Mouse (Mus musculus) stomach, embryonic 15.5 days (tissue): ENCODE results near the gene Col2a1. TPM values are rescaled to one million over a fixed set of nuclear protein-coding genes. Genes with fewer than 3 reads are reported as not detected.

Source experiments
- ATAC-seq: fragments of 200-750 bp; cut with Nextera tagmentation; 2 replicates; pipeline ENCODE4 v1.8.0; 2017; ENCODE audit warnings: low read depth, moderate number of reproducible peaks, moderate TSS enrichment; ENCODE audit not compliant: insufficient read depth, low FRiP score
- H3K27ac ChIP-seq: fragments of 300-500 bp; sonication (generic); 2 replicates; pipeline ENCODE4 v1.5.1; 2015; ENCODE audit warnings: mild to moderate bottlenecking, inconsistent platforms
- H3K27me3 ChIP-seq: fragments of 300-500 bp; sonication (generic); replicated peaks from 2 replicates; pipeline ENCODE4 v1.6.1; 2015; ENCODE audit warnings: inconsistent platforms
- H3K36me3 ChIP-seq: fragments of 300-500 bp; sonication (generic); 2 replicates; pipeline ENCODE4 v1.6.1; 2015; ENCODE audit warnings: inconsistent platforms
- H3K4me1 ChIP-seq: fragments of 300-500 bp; sonication (generic); 2 replicates; pipeline ENCODE4 v1.6.1; 2015; ENCODE audit warnings: inconsistent platforms
- H3K4me2 ChIP-seq: fragments of 300-500 bp; sonication (generic); 2 replicates; pipeline ENCODE4 v1.6.1; 2015; ENCODE audit warnings: mild to moderate bottlenecking, inconsistent platforms
- H3K4me3 ChIP-seq: fragments of 300-500 bp; sonication (generic); replicated peaks from 2 replicates; pipeline ENCODE4 v1.5.1; 2015; ENCODE audit warnings: inconsistent platforms
- H3K9ac ChIP-seq: fragments of 300-500 bp; sonication (generic); 2 replicates; pipeline ENCODE4 v1.6.1; 2015; ENCODE audit warnings: inconsistent platforms
- H3K9me3 ChIP-seq: fragments of 300-500 bp; sonication (generic); 2 replicates; pipeline ENCODE4 v1.6.1; 2016; ENCODE audit warnings: inconsistent platforms
- WGBS: fragments of 180-500 bp; shearing (Covaris S2); methylation state at CpG from one replicate; pipeline ENCODE4 v1.1.7; 2015; 5-methylcytosine and 5-hydroxymethylcytosine counted together
- polyA plus RNA-seq: library from polyadenylated mRNA; unstranded; fragments of >200 nt; fragmentation: Nextera tagmentation; extraction: Ambion mirVana; gene quantifications from 2 replicates; pipeline ENCODE4 v1.2.1, GENCODE M21; 2015

The Col2a1 gene
- polyA plus RNA-seq, 1 experiment from 2014 or later, result 2.5 TPM

DNA sequence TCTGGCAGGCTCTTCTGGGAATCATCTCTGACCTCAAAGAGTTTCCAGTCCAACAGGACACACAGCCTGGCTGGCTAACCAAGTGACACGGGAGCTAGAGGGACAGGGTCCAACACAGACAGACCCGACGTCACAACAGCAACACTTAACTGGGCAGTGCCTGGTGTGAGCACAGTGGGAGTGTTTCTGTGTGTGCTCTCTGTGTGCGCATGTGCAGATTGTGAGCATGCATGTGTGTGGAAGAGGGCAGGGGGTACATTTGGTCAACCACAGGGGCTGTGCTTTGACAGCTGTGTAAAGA lies 51.7 kb downstream of the Col2a1 start:
- WGBS, result 75% methylated on average over 4 of the region's 4 CpGs
- H3K4me1 ChIP-seq, result no peaks in the 10 kb centered on the region
- H3K4me2 ChIP-seq, result no peak overlapping the region
- no peaks in the 10 kb centered on the region for H3K9me3 ChIP-seq
- no peak overlapping the region for H3K9ac ChIP-seq
- H3K4me3 ChIP-seq, result no peak overlapping the region
- H3K27me3 ChIP-seq, result no peaks in the 10 kb centered on the region
- H3K27ac ChIP-seq, result no peak overlapping the region
- no peaks in the 10 kb centered on the region for H3K36me3 ChIP-seq
- ATAC-seq, result peak; percentile 32; the same call in 1 of the 2 replicates

DNA sequence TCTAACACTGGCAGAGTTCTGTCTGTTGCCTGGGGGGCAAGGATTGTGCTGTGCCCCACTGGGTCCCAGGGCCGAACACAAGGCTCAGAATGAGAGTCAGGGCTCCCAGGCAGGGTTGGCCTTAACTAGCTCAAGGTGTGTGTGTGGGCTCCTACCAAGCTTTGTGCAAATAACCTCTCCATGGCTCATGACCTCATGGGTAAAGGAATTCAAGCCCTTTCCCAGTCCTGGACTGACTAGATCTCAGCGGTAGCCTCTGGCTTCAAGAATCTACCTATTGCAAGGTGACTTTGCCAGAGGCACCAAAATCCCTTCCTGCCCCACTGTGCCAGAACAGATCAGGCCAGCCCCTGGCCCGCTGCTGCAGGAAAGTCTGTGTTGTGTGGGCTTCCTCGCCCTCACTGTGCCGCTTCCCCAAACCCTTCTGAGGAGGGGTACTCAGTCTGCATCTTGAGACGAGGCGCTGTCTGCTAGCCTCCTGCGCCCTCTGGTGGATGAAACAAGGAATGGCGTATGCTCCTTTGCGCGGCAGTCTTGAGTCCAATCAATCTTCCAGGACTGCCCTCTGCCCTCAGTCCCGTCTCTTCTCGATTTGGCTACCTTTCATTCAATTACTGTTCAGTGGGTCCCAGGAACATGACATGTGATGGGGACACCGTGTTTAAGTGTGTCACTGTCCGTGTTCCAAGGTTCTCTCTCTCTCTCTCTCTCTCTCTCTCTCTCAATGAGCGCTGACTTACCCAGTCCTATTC lies 52.2 kb downstream of the Col2a1 start:
- no peaks in the 10 kb centered on the region for H3K9me3 ChIP-seq
- no peaks in the 10 kb centered on the region for H3K4me1 ChIP-seq
- no peaks in the 10 kb centered on the region for H3K27me3 ChIP-seq
- H3K4me3 ChIP-seq, result no peak overlapping the region
- no peak overlapping the region for H3K27ac ChIP-seq
- no peak overlapping the region for H3K9ac ChIP-seq
- peak; percentile 43; the same call in 1 of the 2 replicates for ATAC-seq
- no peaks in the 10 kb centered on the region for H3K36me3 ChIP-seq
- WGBS, result 13% methylated on average over 16 of the region's 16 CpGs
- no peak overlapping the region for H3K4me2 ChIP-seq

DNA sequence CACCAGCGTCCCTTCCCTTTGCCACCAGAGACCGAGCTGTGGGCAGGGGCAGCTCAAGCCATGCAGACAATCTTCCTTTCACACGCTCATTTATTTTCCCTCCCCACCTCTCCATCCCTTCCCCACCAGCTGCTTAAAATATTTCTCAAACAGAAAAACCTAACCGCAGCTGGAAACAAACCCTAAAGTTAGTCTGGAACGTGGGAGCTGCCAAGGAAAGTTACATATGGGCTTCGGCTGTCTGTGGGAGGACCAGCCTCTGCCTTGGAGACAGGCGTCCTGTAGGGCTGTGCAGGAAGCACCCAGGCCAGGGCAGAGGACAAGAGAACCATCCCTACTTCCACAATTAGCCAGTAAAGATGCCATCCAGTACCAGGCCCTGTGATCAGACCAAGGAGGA lies 54.3 kb downstream of the Col2a1 start:
- H3K4me3 ChIP-seq, result no peak overlapping the region
- no peak overlapping the region for H3K4me2 ChIP-seq
- no peak overlapping the region for H3K9ac ChIP-seq
- no peak for ATAC-seq
- no peaks in the 10 kb centered on the region for H3K9me3 ChIP-seq
- no peak overlapping the region for H3K27ac ChIP-seq
- no peaks in the 10 kb centered on the region for H3K4me1 ChIP-seq
- H3K36me3 ChIP-seq, result no peaks in the 10 kb centered on the region
- 43% methylated on average over 7 of the region's 7 CpGs for WGBS
- H3K27me3 ChIP-seq, result no peaks in the 10 kb centered on the region

- Histone ChIP-seq H3K36me3 (no peaks in the 10 kb centered on the region), H3K9me3 (no peaks in the 10 kb centered on the region), H3K4me3 (no peak overlapping the region), H3K4me1 (no peaks in the 10 kb centered on the region), H3K9ac (no peak overlapping the region), H3K4me2 (no peak overlapping the region), H3K27me3 (no peaks in the 10 kb centered on the region), H3K27ac (no peak overlapping the region)
- no peak for ATAC-seq
- 63% methylated on average over 3 of the region's 3 CpGs for WGBS
Measured at GRCm38 (mm10) chr15:97949706-97950105, 54.8 kb downstream of the Col2a1 start.

DNA sequence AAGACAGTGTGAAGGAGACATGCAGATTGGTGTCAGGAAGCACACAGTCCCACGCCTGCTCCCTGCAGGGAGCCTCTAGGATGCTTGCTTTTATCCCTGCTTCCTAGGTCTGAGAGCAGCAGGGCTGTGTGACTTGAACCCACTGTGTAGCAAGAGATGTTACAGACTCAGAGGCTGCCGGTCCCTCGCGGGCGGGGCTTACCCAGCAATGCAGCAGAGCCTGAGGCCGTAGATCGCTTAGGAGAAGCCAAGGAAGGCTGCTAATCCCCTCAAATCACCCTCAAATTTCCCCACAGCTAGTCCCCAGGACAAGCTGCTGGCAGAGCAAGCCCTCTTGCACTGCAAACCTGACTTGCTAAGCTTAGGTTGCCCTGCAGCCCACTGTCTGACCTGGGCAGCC lies 55.8 kb downstream of the Col2a1 start:
- Histone ChIP-seq H3K9ac (no peak overlapping the region), H3K9me3 (no peaks in the 10 kb centered on the region), H3K4me1 (no peaks in the 10 kb centered on the region), H3K27ac (no peak overlapping the region), H3K36me3 (no peaks in the 10 kb centered on the region), H3K27me3 (no peaks in the 10 kb centered on the region), H3K4me2 (no peak overlapping the region), H3K4me3 (no peak overlapping the region)
- WGBS, result 42% methylated on average over 7 of the region's 7 CpGs
- no peak for ATAC-seq

DNA sequence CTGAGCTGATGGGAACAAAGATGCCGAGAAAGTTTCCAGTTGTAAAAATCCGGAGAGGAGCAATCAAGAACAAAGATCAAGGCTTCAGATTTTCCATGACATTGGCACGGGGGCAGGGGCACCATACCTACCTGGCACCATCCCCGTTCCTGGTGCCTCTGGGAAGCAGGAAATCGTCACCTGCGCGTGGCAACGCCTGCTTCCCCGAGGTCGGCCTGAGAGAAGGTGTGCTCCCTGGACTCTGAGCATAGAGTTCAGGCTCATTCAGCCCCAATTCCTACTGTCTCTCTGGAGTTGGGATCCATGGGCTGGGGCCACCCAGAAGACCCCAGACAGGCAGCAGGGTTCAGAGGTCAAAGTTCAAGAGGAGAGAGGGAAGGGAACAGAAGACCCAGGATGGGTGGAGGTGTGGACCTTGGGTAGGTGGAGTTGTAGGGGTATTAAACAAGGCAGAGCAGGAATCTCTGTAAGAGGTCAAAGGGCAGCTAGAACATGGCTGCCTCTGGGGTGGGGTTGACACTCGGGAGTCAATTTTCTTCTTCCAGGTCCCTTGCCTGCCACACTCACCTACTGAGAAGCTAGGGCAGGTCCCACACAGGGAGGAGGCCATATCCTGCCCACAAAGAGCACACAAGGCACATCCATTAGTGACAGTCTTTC lies 58.7 kb downstream of the Col2a1 start:
- ATAC-seq, result no peak
- Histone ChIP-seq H3K27me3 (no peaks in the 10 kb centered on the region), H3K9ac (no peak overlapping the region), H3K4me2 (no peak overlapping the region), H3K36me3 (no peaks in the 10 kb centered on the region), H3K4me3 (no peak overlapping the region), H3K4me1 (no peaks in the 10 kb centered on the region), H3K27ac (no peak overlapping the region), H3K9me3 (no peaks in the 10 kb centered on the region)
- 75% methylated on average over 10 of the region's 11 CpGs for WGBS

DNA sequence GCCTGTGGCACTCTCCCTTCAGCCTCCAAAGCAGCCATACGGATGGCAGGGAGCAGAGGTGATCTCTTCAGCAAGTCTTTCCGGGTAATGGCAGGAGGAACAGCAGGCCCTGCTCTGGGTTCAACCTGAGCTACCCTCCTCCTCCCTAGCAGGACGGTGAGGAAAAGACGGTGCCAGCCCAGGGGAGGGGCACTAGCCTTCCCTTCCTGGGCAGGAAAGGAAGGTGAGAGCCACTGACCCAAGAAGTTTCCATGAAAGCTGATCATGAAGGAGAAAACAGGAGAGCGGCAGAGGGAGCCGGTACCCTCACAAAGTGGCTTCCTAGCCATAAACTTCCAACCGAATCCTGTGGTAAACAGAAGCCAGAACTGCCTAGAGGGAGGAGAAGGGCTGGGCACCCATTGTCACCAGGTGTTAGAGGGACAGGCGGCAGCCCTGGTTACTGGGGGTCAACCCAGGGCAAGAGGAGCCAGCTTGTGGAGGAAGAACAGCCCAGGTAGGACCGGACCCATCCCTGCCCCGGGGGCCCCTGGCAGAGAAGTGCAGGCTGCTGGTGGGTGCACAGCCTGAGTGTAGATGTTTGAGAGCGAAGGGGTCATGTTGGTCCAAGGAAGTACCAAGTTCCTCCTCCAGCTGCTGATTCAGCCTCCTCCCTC lies 59.4 kb downstream of the Col2a1 start:
- Histone ChIP-seq H3K9ac (no peak overlapping the region), H3K36me3 (no peaks in the 10 kb centered on the region), H3K27me3 (no peaks in the 10 kb centered on the region), H3K27ac (no peak overlapping the region), H3K4me1 (no peaks in the 10 kb centered on the region), H3K4me2 (no peak overlapping the region), H3K9me3 (no peaks in the 10 kb centered on the region), H3K4me3 (no peak overlapping the region)
- no peak for ATAC-seq
- WGBS, result 68% methylated on average over 11 of the region's 11 CpGs

- 81% methylated on average over 8 of the region's 8 CpGs for WGBS
- ATAC-seq, result no peak
- no peak overlapping the region for H3K27ac ChIP-seq
- no peaks in the 10 kb centered on the region for H3K4me1 ChIP-seq
- no peak overlapping the region for H3K4me2 ChIP-seq
- no peaks in the 10 kb centered on the region for H3K9me3 ChIP-seq
- no peak overlapping the region for H3K9ac ChIP-seq
- no peaks in the 10 kb centered on the region for H3K36me3 ChIP-seq
- no peaks in the 10 kb centered on the region for H3K27me3 ChIP-seq
- no peak overlapping the region for H3K4me3 ChIP-seq
Measured at GRCm38 (mm10) chr15:97943356-97943755, 61.1 kb downstream of the Col2a1 start.

DNA sequence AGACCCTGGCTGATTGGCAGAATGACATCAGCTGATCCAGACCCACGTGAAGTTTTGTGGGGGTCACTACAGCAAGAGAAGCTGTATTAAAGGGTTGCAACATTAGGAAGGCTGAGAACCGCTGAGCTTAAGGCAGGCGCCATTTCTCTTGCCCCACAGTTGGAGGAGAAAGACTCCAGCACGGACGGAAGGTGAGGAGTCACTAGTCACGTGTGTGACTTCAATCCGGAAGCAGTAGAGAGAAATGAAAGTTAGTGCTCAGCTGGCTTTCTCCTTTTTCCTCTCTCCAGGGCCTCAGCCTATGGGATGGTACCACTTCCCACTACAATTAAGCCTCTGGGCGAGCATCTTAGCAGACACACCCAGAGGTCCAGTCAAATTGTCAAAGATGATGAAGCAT lies 62.0 kb downstream of the Col2a1 start:
- H3K4me2 ChIP-seq, result no peak overlapping the region
- H3K36me3 ChIP-seq, result no peaks in the 10 kb centered on the region
- no peak overlapping the region for H3K4me3 ChIP-seq
- WGBS, result 77% methylated on average over 8 of the region's 8 CpGs
- H3K9ac ChIP-seq, result no peak overlapping the region
- no peak for ATAC-seq
- H3K4me1 ChIP-seq, result no peaks in the 10 kb centered on the region
- H3K27ac ChIP-seq, result no peak overlapping the region
- no peaks in the 10 kb centered on the region for H3K27me3 ChIP-seq
- H3K9me3 ChIP-seq, result no peaks in the 10 kb centered on the region

GRCm38 (mm10) chr15:97941306-97941705 lies 63.2 kb downstream of the Col2a1 start:
- no peaks in the 10 kb centered on the region for H3K4me1 ChIP-seq
- H3K9ac ChIP-seq, result no peak overlapping the region
- H3K4me2 ChIP-seq, result no peak overlapping the region
- no peaks in the 10 kb centered on the region for H3K27me3 ChIP-seq
- no peaks in the 10 kb centered on the region for H3K36me3 ChIP-seq
- no peak overlapping the region for H3K4me3 ChIP-seq
- no peak overlapping the region for H3K27ac ChIP-seq
- no peak for ATAC-seq
- 92% methylated on average over 2 of the region's 2 CpGs for WGBS
- no peaks in the 10 kb centered on the region for H3K9me3 ChIP-seq

DNA sequence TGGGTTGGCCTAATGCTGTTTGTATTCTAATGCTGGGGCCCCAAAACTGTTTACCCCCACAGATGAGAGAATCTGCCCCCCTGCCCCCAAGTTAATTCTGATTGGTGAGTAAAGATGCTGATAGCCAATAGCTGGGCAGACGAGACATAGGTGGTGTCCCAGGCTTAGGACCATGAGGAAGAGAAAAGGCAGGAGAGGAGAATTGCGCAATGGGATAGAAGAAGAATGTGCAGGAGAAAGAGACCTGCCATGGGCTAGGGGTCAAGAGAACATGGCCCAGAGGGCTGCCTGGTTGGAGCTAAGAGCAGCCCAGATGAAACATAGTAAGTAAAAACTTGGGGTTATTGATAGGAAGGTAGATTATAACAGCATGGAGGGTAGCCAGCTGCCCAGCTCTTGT lies 64.4 kb downstream of the Col2a1 start:
- H3K4me3 ChIP-seq, result no peak overlapping the region
- H3K4me2 ChIP-seq, result no peak overlapping the region
- H3K9ac ChIP-seq, result no peak overlapping the region
- WGBS, result 73% methylated on average over 2 of the region's 2 CpGs
- no peaks in the 10 kb centered on the region for H3K36me3 ChIP-seq
- H3K9me3 ChIP-seq, result no peaks in the 10 kb centered on the region
- no peak overlapping the region for H3K27ac ChIP-seq
- ATAC-seq, result no peak
- no peaks in the 10 kb centered on the region for H3K4me1 ChIP-seq
- no peaks in the 10 kb centered on the region for H3K27me3 ChIP-seq

- no peak for ATAC-seq
- H3K27ac ChIP-seq, result no peak overlapping the region
- 58% methylated on average over 6 of the region's 6 CpGs for WGBS
- no peak overlapping the region for H3K9ac ChIP-seq
- no peaks in the 10 kb centered on the region for H3K27me3 ChIP-seq
- H3K4me2 ChIP-seq, result no peak overlapping the region
- no peaks in the 10 kb centered on the region for H3K4me1 ChIP-seq
- H3K4me3 ChIP-seq, result no peak overlapping the region
- H3K36me3 ChIP-seq, result no peaks in the 10 kb centered on the region
- no peaks in the 10 kb centered on the region for H3K9me3 ChIP-seq
Measured at GRCm38 (mm10) chr15:97938580-97938979, 65.9 kb downstream of the Col2a1 start.
